Mouse (Mus musculus) kidney, adult 2 months (tissue): Measurements from ENCODE around the gene Gad1.

ENCODE experiments used
- CTCF ChIP-seq: fragments of 200-500 bp; conservative IDR thresholded peaks from 2 replicates; pipeline ENCODE4 v1.5.1; 2011; ENCODE audit warnings: low read depth, mild to moderate bottlenecking, control low read depth, low read length, moderate library complexity, mixed read lengths; ENCODE audit not compliant: insufficient read depth, insufficient read length
- POLR2A ChIP-seq: fragments of 200-500 bp; IDR thresholded peaks from one replicate; pipeline ENCODE4 v1.6.1; 2011; ENCODE audit warnings: low read depth, low read length, control low read depth

- no peak for TF ChIP-seq CTCF
- TF ChIP-seq POLR2A = no peak
Observed at GRCm38 (mm10) chr2:70559520-70559919, 6.6 kb downstream of the Gad1 start.
